Mouse (Mus musculus): ENCODE results near the gene Ptbp1. TPM values are rescaled to one million over a fixed set of nuclear protein-coding genes. Genes with fewer than 3 reads are reported as not detected.
"Not testable (repeated sequence)": the region's sequence is repeated elsewhere in the genome, so short reads cannot be mapped to it uniquely, and the experiment has no call there.

The Ptbp1 gene
- total RNA-seq, 2 experiments from 2014 or later: 26.8 to 27.1 TPM

DNA sequence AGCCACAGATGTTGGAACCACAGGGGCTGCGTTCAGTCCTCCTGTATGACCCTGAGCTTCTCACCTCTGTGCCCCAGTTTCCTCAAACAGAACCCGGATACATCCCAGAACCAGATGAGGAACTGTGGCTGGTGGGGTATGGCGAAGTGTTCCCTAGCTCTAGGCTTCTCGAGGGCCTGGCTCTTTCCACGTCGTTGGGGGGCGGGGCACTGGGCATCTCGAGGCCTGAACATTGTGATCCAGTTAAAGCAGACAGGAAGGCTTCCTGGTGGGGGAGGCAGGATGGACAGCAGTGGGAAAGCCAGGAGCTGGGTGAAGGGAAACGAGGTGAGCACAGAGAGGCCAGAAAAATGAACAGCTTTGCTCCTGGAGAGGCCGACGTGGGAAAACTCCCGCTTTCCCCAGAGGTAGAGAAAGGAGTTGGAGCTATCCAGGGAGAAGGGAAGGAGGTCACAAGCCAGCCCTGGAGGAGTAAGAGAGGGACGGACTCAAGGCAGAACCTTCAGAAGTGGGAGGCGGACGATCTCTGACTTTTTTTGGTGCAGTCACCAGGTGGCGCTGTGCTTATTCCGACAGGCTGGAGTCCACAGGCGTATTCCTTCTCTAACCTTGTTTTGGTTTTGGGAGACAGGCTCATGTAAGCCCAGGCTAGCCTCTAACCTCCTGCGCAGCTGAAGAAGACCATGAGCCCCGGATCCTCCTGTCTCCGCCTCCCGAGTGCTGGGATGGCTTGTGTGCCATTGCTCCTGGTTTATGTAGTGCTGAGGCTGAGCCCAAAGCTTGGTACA is 29.3 kb downstream of the Ptbp1 start:
- DNase-seq: peak; percentile 59

- peak; percentile 61 for DNase-seq
These were observed 30.2 kb downstream of the Ptbp1 start for GRCm38 (mm10) chr10:79884446-79884845.

DNA sequence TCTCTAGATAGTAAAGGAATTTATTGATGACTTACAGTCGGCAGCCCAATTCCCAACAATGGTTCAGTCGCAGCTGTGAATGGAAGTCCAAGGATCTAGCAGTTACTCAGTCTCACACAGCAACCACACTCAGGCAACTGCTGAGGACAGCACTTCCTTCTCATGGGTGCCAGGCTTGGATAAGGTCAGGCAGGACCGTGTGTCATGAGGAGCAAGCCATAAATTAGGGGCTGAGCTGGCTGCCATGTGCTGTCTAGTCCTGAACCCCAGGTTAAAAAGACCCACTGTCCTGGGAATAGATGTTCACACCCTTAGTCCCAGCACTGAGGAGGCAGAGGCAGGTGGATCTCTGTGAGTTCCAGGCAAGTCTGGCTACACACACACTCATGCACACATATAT is 30.7 kb downstream of the Ptbp1 start:
- not testable (repeated sequence) for DNase-seq

- no peak for DNase-seq
These were observed 31.8 kb downstream of the Ptbp1 start, which contains the start of gene Elane for GRCm38 (mm10) chr10:79886054-79886453. Gene Elane, plus strand, starts transcription at chr10:79886247.

GRCm38 (mm10) chr10:79886611-79887010 is 32.4 kb downstream of the Ptbp1 start:
- DNase-seq: no peak

GRCm38 (mm10) chr10:79889386-79889785 is 35.2 kb downstream of the Ptbp1 start:
- no peak for DNase-seq

DNA sequence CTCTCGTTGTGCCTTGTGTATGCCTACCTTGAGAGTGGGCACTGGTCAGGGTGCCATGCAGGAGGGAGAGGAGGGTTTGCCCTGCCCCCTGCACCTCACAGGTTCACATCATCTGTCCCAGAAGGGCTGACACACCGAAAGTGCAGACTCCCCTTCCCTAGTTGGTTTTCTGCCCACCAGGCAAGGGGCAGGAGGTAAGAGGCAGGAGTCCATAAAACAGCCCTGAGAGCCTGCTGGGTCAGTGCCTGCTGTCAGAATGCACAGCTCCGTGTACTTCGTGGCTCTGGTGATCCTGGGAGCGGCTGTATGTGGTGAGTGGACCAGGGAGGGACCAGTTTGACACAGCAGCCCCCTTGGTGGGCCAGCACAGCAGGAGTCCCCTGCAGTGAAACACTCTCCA is 36.4 kb downstream of the Ptbp1 start, which contains the start of gene Cfd:
TSS of gene Cfd (plus strand) at position 184 of the 400 bp plus-strand sequence.
- DNase-seq: no peak

DNA sequence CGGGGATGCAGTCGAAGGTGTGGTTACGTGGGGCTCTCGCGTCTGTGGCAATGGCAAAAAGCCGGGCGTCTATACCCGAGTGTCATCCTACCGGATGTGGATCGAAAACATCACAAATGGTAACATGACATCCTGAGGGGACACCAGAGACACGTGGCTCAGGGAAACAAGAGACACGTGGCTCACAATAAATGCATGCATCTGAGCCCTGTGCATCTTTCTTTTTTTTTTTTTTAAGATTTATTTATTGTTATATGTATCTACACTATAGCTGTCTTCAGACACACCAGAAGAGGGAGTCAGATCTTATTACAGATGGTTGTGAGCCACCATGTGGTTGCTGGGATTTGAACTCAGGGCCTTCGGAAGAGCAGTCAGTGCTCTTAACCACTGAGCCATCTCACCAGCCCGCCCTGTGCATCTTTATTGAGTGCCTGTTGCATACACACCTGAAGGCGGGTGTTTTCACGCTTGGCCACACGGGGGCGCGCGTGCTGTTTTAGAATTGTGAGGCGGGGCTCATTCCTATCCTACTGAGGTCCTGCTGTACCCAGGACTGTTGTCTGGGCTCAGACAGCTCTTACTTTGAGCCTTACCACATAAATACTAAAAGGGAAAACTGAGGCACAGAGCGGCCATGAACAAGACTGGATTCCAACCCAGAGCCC is 38.4 kb downstream of the Ptbp1 start:
- DNase-seq: peak; percentile 54

- peak; percentile 5 for DNase-seq
These were observed 42.1 kb downstream of the Ptbp1 start for GRCm38 (mm10) chr10:79896306-79896705.

GRCm38 (mm10) chr10:79896814-79897213 is 42.6 kb downstream of the Ptbp1 start:
- DNase-seq: no peak

DNA sequence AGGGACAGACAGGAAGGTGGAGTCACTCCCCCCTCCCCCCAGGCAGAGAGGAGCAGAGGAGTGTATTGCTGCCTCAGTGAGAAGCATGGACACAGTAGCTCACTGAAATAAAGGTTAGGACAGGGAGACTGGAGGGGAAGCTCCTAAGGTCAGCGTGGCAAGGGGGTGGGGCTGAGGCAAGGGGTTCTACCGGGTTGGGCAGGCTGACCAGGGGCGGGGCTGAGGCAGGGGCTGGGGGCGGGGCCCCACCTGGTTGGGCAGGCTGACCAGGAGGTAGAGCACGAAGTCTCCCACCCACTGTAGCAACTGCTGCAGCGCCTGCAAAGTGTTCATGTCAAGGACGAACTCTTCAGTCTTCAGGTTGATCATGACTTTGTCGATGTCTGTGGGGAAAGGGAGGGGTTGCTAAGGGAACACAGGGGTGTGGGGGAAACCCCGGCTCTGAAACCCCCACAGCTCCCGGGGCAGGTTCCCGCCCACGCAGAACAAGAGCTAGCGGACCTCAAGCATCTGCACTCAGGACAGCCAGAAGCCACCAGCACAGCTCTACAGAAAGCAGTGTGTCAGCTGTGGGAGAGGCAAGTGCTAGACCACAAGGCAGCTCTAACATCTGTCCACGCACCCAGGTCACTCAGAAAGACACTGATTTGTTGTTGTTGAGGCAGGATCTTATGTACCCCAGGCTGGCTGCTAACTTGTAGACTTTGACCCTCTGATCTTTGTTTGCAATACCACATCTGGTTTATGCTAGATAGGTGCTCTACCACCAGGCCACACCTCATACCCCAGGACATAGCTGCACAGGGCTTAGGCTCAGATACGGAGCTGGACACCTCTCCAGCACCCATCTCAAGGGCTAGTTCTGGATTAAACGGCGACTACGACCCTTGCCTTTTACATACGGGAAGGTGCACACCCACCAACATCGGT is 43.4 kb downstream of the Ptbp1 start:
- no peak for DNase-seq

DNA sequence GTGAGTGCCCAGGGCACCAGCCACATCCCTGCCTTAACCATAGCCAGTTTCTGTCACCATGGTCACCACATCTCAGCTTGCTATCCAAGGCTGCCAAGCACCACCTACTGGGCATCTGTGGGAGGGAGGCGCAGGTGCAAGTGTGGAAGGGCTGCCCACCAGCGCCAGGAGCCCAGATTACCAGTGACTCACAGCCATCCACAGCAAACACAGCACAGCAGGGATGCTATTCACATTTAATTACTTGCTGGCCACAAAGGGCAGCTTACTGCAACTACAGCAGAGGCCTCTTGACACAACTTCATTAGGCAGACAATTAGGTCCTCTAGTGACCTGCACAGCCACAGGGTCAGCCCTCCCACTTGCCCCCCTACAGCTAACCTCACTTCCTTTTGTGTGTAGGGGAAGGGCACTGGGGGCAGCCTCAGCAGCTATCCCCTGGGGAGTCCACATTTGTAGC is 46.8 kb downstream of the Ptbp1 start:
- no peak for DNase-seq

GRCm38 (mm10) chr10:79906712-79907111 is 52.5 kb downstream of the Ptbp1 start:
- peak; percentile 7 for DNase-seq

- DNase-seq: no peak
These were observed 53.2 kb downstream of the Ptbp1 start for GRCm38 (mm10) chr10:79907415-79907814.

DNA sequence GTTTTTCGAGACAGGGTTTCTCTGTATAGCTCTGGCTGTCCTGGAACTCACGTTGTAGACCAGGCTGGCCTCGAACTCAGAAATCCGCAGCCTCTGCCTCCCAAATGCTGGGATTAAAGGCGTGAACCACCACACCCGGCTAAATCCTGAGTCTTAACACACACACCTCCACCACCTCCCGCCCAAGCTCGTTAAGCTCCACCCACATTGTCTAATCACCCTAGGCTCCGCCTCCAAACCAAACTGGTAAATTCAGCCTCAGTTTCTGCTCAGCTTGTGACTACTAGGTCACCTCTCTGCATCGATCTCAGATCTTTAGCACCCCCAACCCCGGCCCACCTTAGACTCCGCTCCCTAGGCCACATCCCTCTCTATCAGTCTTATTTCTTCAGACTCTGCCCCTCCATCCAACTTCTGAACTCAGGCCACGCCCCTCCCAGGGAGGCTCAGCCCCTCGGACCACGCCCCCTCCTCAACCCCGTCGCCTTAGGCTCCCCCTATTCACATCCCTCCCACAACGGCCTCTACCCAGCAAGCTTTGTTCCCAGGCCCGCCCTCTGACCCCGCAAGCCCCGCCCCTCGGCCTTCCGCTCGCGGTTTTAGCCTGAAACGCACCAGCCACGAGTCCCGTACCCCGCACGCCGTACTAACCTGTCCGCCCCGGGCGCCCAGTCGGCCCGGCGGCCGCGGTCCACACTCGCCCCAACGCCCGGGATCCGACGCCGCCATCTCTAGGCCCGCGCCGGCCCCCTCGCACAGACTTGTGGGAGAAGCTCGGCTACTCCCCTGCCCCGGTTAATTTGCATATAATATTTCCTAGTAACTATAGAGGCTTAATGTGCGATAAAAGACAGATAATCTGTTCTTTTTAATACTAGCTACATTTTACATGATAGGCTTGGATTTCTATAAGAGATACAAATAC is 54.2 kb downstream of the Ptbp1 start, which contains the start of gene Med16:
TSS of gene Med16 (minus strand) at position 757 of the 925 bp plus-strand sequence.
- peak; percentile 96 for DNase-seq

DNA sequence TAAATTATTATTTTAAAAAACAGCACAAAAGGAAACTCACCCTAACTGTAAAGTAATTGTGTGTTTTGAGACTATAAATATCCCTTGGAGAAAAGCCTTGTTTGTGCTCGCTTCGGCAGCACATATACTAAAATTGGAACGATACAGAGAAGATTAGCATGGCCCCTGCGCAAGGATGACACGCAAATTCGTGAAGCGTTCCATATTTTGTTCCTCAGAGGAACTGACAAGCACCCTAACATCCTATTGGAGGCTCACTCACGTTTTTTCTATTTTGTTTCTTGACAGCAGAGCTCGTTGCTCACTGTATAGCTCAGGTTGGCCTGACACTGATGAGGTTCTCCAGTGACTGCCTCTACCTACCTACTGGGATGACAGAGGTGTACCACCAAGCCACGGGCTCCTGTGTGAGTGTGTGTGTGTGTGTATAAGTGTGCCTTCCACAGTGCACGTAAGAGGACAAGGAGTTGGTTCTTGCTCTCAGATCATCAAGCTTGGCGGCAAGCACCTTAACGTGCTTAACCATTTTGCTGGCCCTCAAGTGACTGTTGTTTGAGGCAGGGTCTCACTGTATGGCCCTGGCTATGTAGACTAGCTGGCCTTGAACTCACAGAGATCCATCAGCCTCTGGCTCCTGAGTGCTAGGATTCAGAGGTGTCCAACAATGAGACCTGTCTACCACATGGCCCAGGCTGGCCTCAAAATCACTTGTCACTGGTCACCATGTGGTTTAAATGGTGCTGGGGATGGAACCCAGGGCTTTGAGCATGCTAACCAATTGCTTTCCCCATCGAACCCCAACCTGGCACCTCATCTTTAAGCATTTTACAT is 55.1 kb downstream of the Ptbp1 start:
- DNase-seq: peak; percentile 16

DNA sequence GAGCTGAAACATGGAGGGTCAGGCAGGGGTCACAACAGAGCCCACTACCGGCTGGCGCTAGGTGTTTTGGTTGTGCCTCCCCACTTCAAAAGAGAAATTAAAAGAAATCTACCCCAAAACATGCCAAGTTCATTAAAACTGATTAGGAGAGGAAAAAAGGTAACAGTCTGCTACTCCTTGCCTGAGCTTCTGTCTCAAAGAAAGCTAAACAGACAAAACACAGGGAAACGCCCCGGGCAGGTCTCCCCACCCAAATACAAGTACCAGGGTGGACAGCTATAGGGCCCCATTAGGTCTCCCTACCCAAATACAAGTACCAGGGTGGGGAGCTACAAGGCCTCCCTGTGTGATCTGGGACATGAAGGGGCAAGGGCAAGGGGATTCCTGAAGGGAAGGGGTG is 56.3 kb downstream of the Ptbp1 start, which contains the start of gene Gm26602:
TSS of gene Gm26602 (plus strand) at position 301 of the 400 bp plus-strand sequence.
- DNase-seq: no peak

GRCm38 (mm10) chr10:79912412-79912811 is 58.2 kb downstream of the Ptbp1 start:
- peak; percentile 24 for DNase-seq
